Mouse (Mus musculus) c-Kit-positive CD71-negative TER-119-negative erythroid progenitor cells, embryonic 14.5 days (primary cell): Measurements from ENCODE around the gene Pdx1.

Source experiments
- DNase-seq: peaks from one replicate; pipeline ENCODE4 v3.0.0-alpha.2; 2013; ENCODE audit warnings: low read depth

Gene Pdx1

GRCm38 (mm10) chr5:147269926-147270672 lies at the start of gene Pdx1:
Pdx1 (plus strand) TSS chr5:147269959.
- no peak for DNase-seq

GRCm38 (mm10) chr5:147227354-147228112 lies 42.2 kb upstream of the Pdx1 start:
- DNase-seq = peak; percentile 51

DNA sequence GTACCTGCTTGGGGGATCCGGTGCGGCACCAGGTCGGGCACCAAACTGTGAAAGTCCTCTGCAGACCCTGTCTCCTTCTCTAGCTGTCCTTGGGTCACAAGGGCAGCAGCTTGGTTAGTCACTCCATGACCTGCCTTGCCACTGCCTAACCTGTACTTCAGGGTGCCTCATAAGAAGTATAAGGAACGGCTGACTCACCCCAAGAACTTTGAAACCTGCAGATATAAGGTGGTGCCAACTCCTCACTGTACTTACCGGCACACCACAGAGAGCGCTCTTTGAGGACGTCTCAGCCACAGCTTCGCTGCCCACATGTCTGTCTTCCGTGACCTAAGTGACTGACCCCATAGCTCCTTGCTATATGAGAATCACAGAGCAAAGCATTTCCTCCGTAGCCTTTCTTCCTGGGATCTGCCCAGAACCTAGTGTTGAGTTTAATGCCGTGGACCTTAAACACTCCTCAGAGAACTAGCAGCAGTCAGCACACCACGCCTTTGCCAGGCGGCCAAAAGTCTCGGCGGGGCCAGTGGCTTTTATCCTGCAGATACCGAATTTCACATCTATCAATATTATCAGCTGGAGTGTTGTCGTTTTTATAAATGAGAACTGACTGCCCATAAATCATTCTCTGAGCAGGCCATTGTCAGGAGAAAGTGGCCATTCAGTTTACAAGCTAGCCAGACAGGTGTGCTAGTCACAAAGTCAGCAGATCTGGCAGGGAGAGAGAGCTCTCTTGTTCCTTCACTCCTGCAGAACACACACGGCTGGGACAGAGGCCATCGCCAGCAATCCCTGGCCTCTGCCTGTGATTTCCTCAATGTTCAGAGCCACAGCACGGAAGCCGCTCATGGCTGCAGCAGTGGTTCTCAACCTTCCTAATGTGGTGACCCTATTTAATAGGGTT lies 34.1 kb upstream of the Pdx1 start:
- no peak for DNase-seq

- no peak for DNase-seq
Observed at GRCm38 (mm10) chr5:147243908-147244307, 25.9 kb upstream of the Pdx1 start.

DNA sequence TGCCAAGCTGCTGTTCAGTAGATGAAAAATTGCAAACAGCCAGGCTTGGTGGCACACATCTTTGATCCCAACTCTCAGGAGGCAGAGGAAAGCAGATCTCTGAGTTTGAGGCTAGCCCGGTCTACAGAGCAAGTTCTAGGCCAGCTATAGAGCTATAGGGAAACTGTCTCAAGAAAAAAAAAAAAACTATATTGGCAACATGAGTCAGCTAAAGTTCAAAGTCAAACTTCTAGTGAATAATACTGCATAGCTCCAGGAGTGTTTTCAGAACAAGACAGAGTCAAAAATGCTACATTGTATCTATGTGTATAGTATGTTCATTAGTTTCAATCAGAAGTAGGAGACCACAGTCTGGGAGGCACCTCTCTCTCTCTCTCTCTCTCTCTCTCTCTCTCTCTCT lies 9.6 kb upstream of the Pdx1 start:
- DNase-seq = no peak

- DNase-seq = no peak
Observed at GRCm38 (mm10) chr5:147260778-147261177, 9.0 kb upstream of the Pdx1 start.

GRCm38 (mm10) chr5:147261899-147262541 lies 7.7 kb upstream of the Pdx1 start:
- DNase-seq = no peak

DNA sequence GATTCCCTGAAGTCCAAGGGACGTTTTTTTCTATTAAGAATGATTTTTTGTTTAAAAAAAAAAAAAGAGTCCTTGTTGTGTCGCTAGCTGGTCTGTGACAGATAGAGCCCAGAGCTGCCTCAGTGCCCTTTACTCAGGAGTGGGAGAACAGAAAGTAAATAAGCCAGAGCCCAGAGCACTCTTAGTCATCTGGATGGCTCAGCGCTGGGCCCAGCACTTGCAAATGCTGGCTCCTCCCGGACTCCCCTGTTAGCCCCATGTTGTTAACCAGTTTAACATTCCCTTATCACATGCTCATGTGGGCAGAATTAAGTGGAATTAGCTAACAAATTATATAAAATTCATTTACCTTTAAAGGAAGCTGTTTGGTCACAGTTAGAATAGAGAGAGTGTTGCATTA lies 5.8 kb upstream of the Pdx1 start:
- no peak for DNase-seq

GRCm38 (mm10) chr5:147267434-147267833 lies 2.3 kb upstream of the Pdx1 start:
- no peak for DNase-seq

DNA sequence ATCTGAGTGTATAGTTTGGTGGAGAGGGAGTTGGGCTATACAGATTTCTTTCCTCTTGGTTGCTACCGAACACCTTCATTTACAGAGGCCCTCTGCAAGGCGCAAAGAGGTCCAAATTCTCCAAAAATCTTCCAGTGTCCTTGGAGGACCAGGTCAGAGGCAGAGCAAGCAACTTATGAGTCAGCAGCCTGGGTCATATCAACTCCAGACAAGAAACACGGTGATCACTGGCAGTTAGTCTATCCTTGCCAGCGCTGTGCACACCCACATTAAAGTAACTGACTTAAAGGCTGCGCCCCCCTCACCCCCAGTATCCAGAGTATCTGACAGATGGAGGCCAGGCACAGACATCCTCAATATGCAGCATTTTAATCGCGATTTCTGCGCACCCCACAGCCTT lies 1.0 kb upstream of the Pdx1 start:
- DNase-seq = no peak

GRCm38 (mm10) chr5:147269371-147269770 lies 388 bp upstream of the Pdx1 start:
- no peak for DNase-seq

GRCm38 (mm10) chr5:147270673-147271655 lies 1.2 kb downstream of the Pdx1 start:
- DNase-seq = no peak

- no peak for DNase-seq
Observed at GRCm38 (mm10) chr5:147272046-147272807, 2.5 kb downstream of the Pdx1 start.

GRCm38 (mm10) chr5:147272808-147273345 lies 3.1 kb downstream of the Pdx1 start:
- DNase-seq = no peak

GRCm38 (mm10) chr5:147274174-147275141 lies 4.7 kb downstream of the Pdx1 start:
- DNase-seq = no peak

- no peak for DNase-seq
Observed at GRCm38 (mm10) chr5:147275761-147276160, 6.0 kb downstream of the Pdx1 start.

DNA sequence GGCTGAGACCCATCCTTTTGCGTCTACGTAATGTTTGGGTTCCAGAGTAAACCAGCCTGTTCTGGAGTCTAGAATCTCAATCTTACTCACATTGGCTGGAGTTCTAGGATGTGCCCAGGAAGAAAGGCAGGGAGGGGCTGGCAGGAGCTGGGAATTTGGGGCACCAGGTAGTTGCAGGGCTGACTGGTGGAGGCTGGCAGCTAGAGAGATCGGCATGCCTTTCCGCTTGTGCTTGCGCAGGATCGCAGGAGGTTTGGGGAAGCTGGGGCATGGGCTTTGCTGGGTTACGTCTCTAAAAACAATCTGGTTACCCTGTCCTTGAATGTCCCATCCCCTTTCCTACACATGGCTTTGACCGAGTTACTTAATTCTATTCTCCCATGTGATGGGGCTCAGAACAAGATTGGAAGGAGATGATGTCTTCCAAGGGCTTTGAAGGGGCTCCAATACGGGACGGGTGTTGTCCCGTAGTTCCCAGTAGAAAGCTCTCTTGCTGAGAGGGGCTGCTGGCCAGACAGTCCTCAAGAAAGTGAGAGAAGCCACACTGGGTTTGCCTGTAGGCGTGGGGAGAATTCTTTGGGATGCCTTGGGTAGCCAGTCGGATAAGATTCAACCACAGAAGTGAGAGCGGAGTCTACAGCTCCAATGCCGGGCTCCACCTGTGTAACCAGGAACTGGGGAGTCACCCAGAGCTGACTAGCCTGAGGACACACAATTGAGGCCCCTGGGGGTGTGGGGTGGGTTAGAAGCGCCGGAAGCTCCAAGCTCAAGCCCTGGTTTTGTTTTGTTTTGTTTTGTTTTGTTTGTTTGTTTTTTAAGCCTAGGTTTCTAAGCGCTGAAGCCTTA lies 7.2 kb downstream of the Pdx1 start:
- no peak for DNase-seq

DNA sequence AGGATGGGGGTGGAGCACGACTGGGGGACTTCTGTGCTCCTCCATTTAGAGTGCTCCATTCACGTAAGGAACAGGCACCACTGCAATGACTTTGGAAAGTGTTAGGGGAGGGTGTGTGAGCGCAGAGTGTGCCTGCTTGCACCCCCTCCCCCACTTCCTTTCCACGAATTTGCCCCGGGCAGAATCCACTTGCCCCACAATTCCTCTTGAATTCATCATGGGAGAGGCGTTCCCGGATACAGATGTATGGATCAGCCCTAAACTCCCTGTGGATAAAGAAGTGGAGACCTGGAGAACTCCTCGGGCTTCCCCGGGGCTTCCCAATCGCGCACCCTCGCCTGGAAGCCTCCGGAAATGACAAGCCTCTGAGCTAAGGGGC lies 7.8 kb downstream of the Pdx1 start:
- no peak for DNase-seq
